Mouse (Mus musculus) bone marrow macrophage, adult 2 months (primary cell): Measurements from ENCODE around the gene Trpm8.

Experiments used
- CTCF ChIP-seq: IDR thresholded peaks from 2 replicates; pipeline ENCODE4 v1.5.1; 2012; ENCODE audit warnings: low read depth, mild to moderate bottlenecking, low read length, moderate library complexity
- POLR2A ChIP-seq: IDR thresholded peaks from 2 replicates; pipeline ENCODE4 v1.6.1; 2012; ENCODE audit warnings: mild to moderate bottlenecking, low read depth, low read length, borderline replicate concordance

DNA sequence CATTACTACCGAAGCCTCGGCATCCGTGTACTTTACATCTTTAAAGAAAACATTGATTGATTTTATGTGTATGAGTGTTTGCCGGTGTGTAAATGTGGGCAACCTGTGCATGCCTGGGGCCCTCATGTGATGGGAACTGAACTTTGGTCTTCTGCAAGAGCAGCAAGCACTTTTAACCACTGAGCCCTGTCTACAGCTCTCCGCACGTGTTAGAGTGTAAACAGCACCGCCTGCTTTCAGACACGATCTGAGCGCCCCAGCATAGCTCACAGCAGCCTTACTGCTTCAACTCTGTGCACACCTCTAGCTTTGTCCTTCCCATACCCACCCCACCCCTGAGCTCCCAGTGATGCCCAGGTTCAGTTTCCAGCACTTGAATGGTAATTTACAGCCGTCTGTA, 144.6 kb downstream of the Trpm8 start:
- TF ChIP-seq POLR2A, result no peak
- no peak for TF ChIP-seq CTCF
